Mouse (Mus musculus): ENCODE measurements around the gene Chrnb2. TPM values are rescaled to one million over a fixed set of nuclear protein-coding genes. Genes with fewer than 3 reads are reported as not detected.

Gene Chrnb2
- polyA plus RNA-seq, 1 experiment = 53.7 TPM

DNA sequence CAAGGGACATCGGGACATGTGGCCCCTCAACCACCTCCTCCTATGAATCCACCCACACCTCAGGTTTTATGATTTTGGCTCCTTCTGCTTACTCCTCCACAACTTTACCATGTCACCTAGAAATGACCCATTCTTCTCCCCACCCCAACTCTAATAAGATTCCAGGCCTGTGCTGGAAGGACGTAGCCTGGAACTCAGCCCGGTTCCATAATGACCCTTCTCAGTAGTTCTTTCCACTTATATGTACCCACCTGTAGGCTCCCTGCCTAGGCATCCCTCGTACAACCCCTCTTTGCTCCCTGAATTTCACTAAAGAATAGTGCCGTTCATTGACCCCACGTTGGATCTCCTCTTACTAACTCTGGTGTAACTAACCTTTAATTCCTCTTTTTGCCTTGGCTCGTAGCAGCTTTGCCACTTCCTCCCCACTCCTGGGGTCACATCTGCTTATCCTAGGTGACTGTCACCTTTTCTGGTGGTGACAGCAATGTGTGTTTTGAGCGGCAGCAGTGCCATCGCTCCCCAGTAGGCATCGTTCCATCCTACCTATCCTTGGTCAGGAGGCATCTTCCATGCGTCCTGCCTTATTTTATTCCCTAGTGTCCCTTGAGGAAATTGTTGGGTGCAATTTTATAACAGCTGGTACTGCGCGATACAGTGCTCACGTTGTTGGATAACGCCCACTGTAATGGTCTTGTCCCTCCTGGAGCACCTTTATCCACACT, 10.0 kb upstream of the Chrnb2 start:
- DNase-seq (ENCODE audit: low read depth) = no peak

DNA sequence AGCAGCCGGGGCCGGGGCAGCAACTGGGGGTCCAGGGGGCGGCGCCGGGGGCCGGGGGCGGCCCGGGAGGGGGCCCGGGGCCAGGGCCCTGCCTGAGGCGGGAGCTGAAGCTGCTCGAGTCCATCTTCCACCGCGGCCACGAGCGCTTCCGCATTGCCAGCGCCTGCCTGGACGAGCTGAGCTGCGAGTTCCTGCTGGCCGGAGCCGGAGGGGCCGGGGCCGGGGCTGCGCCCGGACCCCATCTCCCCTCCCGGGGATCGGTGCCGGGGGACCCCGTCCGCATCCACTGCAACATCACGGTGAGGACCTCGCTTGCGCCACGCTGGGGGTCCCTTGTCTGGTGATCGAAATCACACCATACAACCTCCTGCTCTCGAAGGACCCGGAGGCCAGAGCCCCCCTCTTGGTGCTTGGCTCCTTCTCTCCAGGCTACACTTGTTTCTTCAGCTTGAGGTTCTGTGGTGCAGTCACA, 9.3 kb upstream of the Chrnb2 start:
- no peak for TF ChIP-seq POLR2A (IDR thresholded peaks at IDR 0.05; ENCODE audit: borderline replicate concordance, extremely low read depth, insufficient read depth, insufficient read length, poor library complexity, severe bottlenecking)
- TF ChIP-seq CTCF (IDR thresholded peaks at IDR 0.05; ENCODE audit: borderline replicate concordance, extremely low read depth, insufficient read depth, insufficient read length) = no peak
- peak; percentile 26 for DNase-seq (ENCODE audit: low read depth)

More for the DNA sequence above, 10.0 kb upstream of the Chrnb2 start:
- TF ChIP-seq POLR2A (IDR thresholded peaks at IDR 0.05; ENCODE audit: borderline replicate concordance, extremely low read depth, insufficient read depth, insufficient read length, poor library complexity, severe bottlenecking) (no peak), CTCF (IDR thresholded peaks at IDR 0.05; ENCODE audit: borderline replicate concordance, extremely low read depth, insufficient read depth, insufficient read length) (no peak)

DNA sequence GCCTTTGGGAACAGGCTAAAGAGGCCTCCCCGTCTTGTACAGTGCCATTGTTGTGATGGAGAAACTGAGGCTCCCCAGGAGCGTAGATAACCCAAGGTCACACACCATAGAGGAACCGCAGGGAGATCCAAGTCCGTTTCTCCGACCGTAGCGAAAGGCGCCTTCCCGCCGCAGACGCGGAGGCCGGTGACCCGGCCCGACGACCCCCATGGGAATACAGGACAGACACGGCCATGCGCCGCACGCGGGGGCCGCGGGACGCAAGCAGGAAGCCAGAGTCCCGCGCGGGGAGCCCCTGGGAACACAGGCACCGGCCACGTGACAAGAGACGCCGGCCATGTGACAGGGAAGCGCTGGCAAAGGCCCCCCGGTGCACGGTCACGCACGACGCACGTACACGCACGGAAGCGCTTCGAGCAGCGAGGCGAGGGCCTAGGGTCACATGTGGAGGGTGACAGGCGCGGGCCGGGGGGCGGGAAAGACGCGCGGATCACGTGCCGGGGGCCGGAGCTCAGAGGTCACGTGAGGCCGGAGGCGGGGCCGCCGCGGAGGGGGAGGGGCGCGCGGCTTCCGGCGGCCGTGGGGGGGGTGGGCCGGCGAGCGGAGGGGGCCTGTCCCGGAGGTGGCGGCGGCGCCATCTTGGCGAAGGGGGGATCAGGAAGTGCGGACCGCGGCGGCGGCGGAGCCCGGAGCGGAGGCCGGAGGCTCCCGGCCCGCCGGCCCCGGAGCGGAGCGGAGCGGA, 8.7 kb upstream of the Chrnb2 start, which contains the start of gene Ube2q1:
Ube2q1 (plus strand) TSS at position 649 of the 742 bp plus-strand sequence.
- peak; percentile 90 for TF ChIP-seq POLR2A (IDR thresholded peaks at IDR 0.05; ENCODE audit: borderline replicate concordance, extremely low read depth, insufficient read depth, insufficient read length, poor library complexity, severe bottlenecking)
- TF ChIP-seq CTCF (IDR thresholded peaks at IDR 0.05; ENCODE audit: borderline replicate concordance, extremely low read depth, insufficient read depth, insufficient read length) = no peak

DNA sequence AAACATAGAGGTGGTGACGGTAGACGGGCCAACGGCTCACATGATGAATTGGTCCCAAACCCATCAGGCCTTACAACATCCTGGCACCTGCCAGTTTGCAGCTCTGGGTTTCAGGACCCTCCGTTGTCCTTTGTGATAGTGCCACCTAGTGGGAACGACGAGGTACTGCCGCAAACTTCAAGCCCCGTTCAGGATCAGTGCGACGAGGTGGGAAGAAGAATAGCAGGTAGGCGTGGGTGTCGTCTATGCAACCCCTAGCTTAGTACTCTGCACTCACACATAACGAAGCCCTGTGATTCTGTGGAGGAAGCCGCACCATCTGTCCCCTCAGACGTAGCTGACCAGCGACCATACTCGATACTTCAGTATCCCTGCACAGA, 8.1 kb upstream of the Chrnb2 start:
- DNase-seq (ENCODE audit: low read depth) = peak; percentile 94
- TF ChIP-seq POLR2A (IDR thresholded peaks at IDR 0.05; ENCODE audit: borderline replicate concordance, extremely low read depth, insufficient read depth, insufficient read length, poor library complexity, severe bottlenecking) (no peak), CTCF (IDR thresholded peaks at IDR 0.05; ENCODE audit: borderline replicate concordance, extremely low read depth, insufficient read depth, insufficient read length) (peak; percentile 97)

More for the DNA sequence above, 8.7 kb upstream of the Chrnb2 start, which contains the start of gene Ube2q1:
- DNase-seq (ENCODE audit: low read depth) = peak; percentile 99

DNA sequence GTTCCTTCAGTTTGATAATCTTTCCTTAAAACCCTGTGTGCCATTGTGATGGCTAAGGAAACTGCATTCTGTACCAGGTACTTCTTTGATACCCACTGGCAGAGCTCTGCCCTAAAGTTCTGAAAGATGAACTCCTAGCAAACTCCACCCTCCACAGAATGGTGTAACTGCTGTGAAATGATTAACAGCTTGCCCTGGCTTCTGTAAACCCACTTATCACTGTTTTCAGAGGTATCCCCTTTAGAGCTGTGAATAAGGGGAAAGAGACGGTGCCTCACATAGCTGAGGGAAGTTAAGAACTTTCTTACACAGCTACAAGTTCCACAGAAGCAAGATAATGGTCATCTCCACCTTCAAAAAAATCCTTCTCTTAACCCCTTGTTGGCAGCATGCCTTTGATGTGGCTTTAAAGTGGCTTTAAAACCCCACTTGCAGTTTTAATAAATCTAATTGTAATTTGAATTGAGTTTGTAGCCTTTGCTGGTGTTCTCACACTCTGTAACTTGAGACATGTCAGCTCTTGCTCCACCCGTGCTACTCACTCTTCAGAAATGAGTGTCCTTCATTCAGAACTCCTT, 6.1 kb upstream of the Chrnb2 start:
- DNase-seq (ENCODE audit: low read depth) = no peak
- TF ChIP-seq CTCF (IDR thresholded peaks at IDR 0.05; ENCODE audit: borderline replicate concordance, extremely low read depth, insufficient read depth, insufficient read length) = no peak

DNA sequence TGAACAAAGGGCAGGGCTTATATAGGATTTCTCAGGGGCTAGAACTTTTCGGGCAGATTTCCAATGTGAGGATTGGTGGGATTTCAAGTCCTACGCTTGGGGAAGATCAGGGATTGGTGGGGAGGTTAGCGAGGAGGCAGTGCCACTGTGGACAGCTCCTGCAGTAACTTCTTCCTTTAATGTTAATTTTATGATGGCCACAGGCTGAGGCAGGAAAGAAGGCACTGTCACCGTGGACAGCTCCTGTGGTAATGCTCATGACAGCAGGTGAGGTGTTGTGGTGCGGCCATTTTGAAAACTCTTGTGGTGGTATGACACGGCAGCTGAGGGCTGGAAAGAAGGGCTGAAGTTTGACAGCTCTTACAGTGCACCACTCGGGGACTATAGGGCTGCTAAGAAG, 5.2 kb upstream of the Chrnb2 start:
- no peak for DNase-seq (ENCODE audit: low read depth)
- TF ChIP-seq POLR2A (IDR thresholded peaks at IDR 0.05; ENCODE audit: borderline replicate concordance, extremely low read depth, insufficient read depth, insufficient read length, poor library complexity, severe bottlenecking) = no peak
- TF ChIP-seq CTCF (IDR thresholded peaks at IDR 0.05; ENCODE audit: borderline replicate concordance, extremely low read depth, insufficient read depth, insufficient read length) = no peak

DNA sequence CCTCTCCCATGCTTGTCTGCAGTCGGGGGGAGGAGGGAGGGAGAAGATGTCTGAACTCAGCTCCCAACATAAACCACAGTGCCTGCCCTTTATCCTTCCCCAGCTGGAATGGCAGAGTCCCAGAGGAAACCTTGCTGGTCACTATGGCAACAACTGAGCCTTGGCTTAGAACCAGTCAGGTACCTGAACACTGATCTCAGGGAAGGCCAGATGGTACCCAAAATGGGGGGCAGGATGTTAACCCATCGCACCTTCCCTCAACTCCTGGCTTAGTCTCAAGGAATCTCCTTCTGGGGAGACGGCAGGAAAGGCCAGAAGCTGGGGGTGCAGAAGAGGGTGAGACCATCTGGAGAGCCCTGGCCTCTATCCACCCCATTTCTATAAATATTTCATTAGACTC, 4.6 kb downstream of the Chrnb2 start:
- peak; percentile 79 for DNase-seq (ENCODE audit: low read depth)
- no peak for TF ChIP-seq POLR2A (IDR thresholded peaks at IDR 0.05; ENCODE audit: borderline replicate concordance, extremely low read depth, insufficient read depth, insufficient read length, poor library complexity, severe bottlenecking)
- no peak for TF ChIP-seq CTCF (IDR thresholded peaks at IDR 0.05; ENCODE audit: borderline replicate concordance, extremely low read depth, insufficient read depth, insufficient read length)

DNA sequence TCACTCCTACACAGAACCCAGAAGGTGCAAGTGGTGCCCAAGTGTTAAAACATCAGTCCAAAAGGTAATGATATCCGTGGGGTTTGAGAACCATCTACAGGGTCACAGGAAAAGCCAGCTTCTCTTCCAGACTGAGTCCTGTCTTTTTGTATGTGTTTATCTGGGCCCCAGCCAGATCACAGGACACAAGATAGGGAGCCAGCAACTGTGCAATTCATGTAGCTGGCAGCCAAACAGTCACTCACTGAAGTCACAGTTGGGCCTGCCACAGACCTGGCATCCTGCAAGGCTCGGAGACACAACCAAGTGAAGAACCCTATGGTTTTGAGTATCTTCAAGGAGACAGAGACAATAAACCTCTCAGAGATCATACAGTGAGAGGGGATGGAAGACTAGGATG, 6.6 kb downstream of the Chrnb2 start:
- no peak for TF ChIP-seq CTCF (IDR thresholded peaks at IDR 0.05; ENCODE audit: borderline replicate concordance, extremely low read depth, insufficient read depth, insufficient read length)
- TF ChIP-seq POLR2A (IDR thresholded peaks at IDR 0.05; ENCODE audit: borderline replicate concordance, extremely low read depth, insufficient read depth, insufficient read length, poor library complexity, severe bottlenecking) = no peak
- DNase-seq (ENCODE audit: low read depth) = peak; percentile 22

DNA sequence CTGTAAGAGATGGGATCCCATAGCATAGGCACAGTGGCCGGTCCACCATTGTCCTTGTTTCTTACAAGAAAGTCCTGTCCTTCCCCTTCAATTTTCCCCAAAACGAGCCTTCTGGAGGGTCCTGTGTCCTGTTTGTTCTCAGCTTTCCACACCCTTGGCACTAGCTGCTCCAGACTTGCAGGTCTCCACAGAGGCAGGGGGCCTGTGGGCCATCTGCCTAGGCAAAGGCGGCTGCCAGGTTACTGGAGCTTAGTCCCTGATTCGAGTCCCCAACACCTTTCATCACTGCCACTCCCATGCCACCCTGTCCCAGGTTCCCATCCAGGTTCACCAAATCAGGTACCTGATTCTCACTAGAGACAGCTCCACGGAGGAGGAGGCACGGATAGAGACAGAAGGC, 9.1 kb downstream of the Chrnb2 start:
- TF ChIP-seq POLR2A (IDR thresholded peaks at IDR 0.05; ENCODE audit: borderline replicate concordance, extremely low read depth, insufficient read depth, insufficient read length, poor library complexity, severe bottlenecking) = no peak
- no peak for TF ChIP-seq CTCF (IDR thresholded peaks at IDR 0.05; ENCODE audit: borderline replicate concordance, extremely low read depth, insufficient read depth, insufficient read length)
- DNase-seq (ENCODE audit: low read depth) = no peak

DNA sequence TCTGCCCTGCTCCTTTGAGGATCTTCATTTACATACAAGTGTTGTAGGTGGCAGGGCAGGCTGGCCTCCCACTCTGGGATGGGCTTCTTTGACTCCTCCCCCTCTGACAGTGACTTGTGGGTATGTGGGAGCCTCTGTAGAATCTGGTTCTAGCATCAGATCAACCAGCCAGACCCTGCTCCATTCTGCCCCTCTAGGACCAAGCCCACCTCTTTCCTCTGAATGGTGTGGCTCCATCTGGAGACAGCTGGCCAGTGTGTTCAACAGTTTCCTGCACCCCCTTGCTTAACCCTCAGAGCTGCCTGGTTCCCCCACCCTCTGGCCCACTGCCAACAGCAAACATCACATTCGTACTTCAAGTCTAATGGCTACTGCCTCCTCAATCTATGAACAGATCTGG, 12.1 kb downstream of the Chrnb2 start:
- no peak for DNase-seq (ENCODE audit: low read depth)
- TF ChIP-seq CTCF (IDR thresholded peaks at IDR 0.05; ENCODE audit: borderline replicate concordance, extremely low read depth, insufficient read depth, insufficient read length) (no peak), POLR2A (IDR thresholded peaks at IDR 0.05; ENCODE audit: borderline replicate concordance, extremely low read depth, insufficient read depth, insufficient read length, poor library complexity, severe bottlenecking) (no peak)

DNA sequence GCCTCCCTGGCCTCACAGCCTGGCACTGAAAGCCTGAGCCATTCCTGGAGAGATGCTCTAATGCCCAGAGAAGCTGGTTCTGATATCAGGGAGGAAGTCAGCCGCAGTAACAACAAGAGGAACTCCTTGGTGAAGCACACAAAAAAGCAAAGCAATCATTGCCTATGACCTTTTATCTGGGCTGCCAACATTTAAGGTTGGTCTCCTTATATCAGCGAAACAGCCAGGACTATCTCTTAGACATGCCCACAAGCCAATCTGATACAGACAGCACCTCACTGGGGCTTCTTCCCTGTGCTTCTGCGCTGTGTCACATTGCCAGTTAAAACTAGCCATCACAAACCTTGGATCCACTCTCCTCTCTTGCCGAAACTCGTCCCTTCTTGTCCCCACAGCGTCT, 25.9 kb downstream of the Chrnb2 start:
- no peak for DNase-seq (ENCODE audit: low read depth)
- TF ChIP-seq CTCF (IDR thresholded peaks at IDR 0.05; ENCODE audit: borderline replicate concordance, extremely low read depth, insufficient read depth, insufficient read length) (no peak), POLR2A (IDR thresholded peaks at IDR 0.05; ENCODE audit: borderline replicate concordance, extremely low read depth, insufficient read depth, insufficient read length, poor library complexity, severe bottlenecking) (no peak)
